Comparison of ENCODE assay signal across 9 mouse cellular contexts in genomic region chr3:127705515-127706444, GRCm38 (mm10).
DNase-seq lines count a peak whose midpoint lies in the region; ATAC-seq lines count a peak whose summit lies in the region.
"Had no signal": no experiment of that assay in that cellular context is flagged by ENCODE, and none has a peak within 500 bp of the region (broad histone marks: within the 10 kb centered on the region; RNA-seq: fewer than 3 reads in every experiment).

No protein-coding gene starts in this region.

- no peaks in the 10 kb centered on the region for H3K36me3 ChIP-seq in heart, embryonic 16.5 days (ENCODE audit: control insufficient read depth, insufficient read depth)
- H3K36me3 ChIP-seq in embryonic facial prominence, embryonic 13.5 days = no peaks in the 10 kb centered on the region
- no peaks in the 10 kb centered on the region for H3K36me3 ChIP-seq in limb, embryonic 11.5 days (ENCODE audit: control insufficient read depth, insufficient read depth, low read length)
- H3K36me3 ChIP-seq: G1E had no signal

- peak overlapping the region; percentile 37 for H3K4me3 ChIP-seq in heart, embryonic 16.5 days (ENCODE audit: low read length)
- peak overlapping the region; percentile 34 for H3K4me3 ChIP-seq in embryonic facial prominence, embryonic 13.5 days
- peak overlapping the region; percentile 3; the same call in 1 of the 2 replicates for H3K4me3 ChIP-seq in limb, embryonic 11.5 days (ENCODE audit: low read depth, low read length)

- WGBS in heart, embryonic 16.5 days = 20% methylated on average over 30 of the region's 30 CpGs
- 3% methylated on average over 30 of the region's 30 CpGs for WGBS in embryonic facial prominence, embryonic 13.5 days
- 13% methylated on average over 30 of the region's 30 CpGs for WGBS in limb, embryonic 11.5 days

- H3K4me2 ChIP-seq in heart, embryonic 16.5 days (ENCODE audit: low read depth, low read length) = peak overlapping the region; percentile 56
- H3K4me2 ChIP-seq in embryonic facial prominence, embryonic 13.5 days = peak overlapping the region; percentile 62
- H3K4me2 ChIP-seq in limb, embryonic 11.5 days (ENCODE audit: low read depth, severe bottlenecking) = peak overlapping the region; percentile 40

- H3K9me3 ChIP-seq in heart, embryonic 16.5 days (replicated peaks; ENCODE audit: control insufficient read depth, low read length) = no peaks in the 10 kb centered on the region
- no peaks in the 10 kb centered on the region for H3K9me3 ChIP-seq in embryonic facial prominence, embryonic 13.5 days
- no peaks in the 10 kb centered on the region for H3K9me3 ChIP-seq in limb, embryonic 11.5 days (ENCODE audit: control insufficient read depth, low read length)
- H3K9me3 ChIP-seq: G1E had no signal

- H3K27ac ChIP-seq in heart, embryonic 16.5 days (ENCODE audit: low read length) = no peak overlapping the region
- H3K27ac ChIP-seq in embryonic facial prominence, embryonic 13.5 days = peak overlapping the region; percentile 11; the same call in 1 of the 2 replicates
- H3K27ac ChIP-seq in limb, embryonic 11.5 days (replicated peaks; ENCODE audit: low read depth, low read length) = no peak overlapping the region

- no peaks in the 10 kb centered on the region for H3K27me3 ChIP-seq in heart, embryonic 16.5 days (ENCODE audit: control insufficient read depth, insufficient read depth, low read length)
- H3K27me3 ChIP-seq in embryonic facial prominence, embryonic 13.5 days = no peaks in the 10 kb centered on the region
- 0 out of 2 replicates have a peak, but pooled peaks cover 3% of the 10 kb centered on the region for H3K27me3 ChIP-seq in limb, embryonic 11.5 days (ENCODE audit: control insufficient read depth, insufficient read depth, low read length)

- intact Hi-C loops in heart, postnatal 36 days (cut with DNase I) = no loop called here

- peak; percentile 41; the same call in 1 of the 2 replicates for ATAC-seq in heart, embryonic 16.5 days (replicated peaks; ENCODE audit: extremely low read depth, insufficient read depth, low FRiP score)
- ATAC-seq in embryonic facial prominence, embryonic 13.5 days (ENCODE audit: insufficient number of reproducible peaks, insufficient read depth, low FRiP score, low TSS enrichment, low read depth) = 0 out of 2 replicates have a peak, but pooled peaks have one; percentile 59
- peak; percentile 44; the same call in 1 of the 2 replicates for ATAC-seq in limb, embryonic 11.5 days (ENCODE audit: insufficient number of reproducible peaks, low FRiP score, low TSS enrichment, low read depth)
- no peak for ATAC-seq in monocyte, adult 5-6 weeks (replicated peaks; ENCODE audit: insufficient number of reproducible peaks, low FRiP score, low TSS enrichment, poor library complexity, severe bottlenecking)

- no peak for DNase-seq in heart, postnatal 36 days
- DNase-seq in hindlimb bud, embryonic 11.5 days (ENCODE audit: extremely low spot score, low read depth, low spot score) = peak; percentile 30
- peak; percentile 78 for DNase-seq in limb, embryonic 11.5 days (ENCODE audit: low spot score)
- DNase-seq in retina, embryonic 14.5 days (ENCODE audit: low spot score) = peak; percentile 83
- DNase-seq in spleen, adult 12 weeks (ENCODE audit: low spot score) = no peak

- no peak overlapping the region for H3K9ac ChIP-seq in heart, embryonic 16.5 days (ENCODE audit: low read length)
- H3K9ac ChIP-seq in embryonic facial prominence, embryonic 13.5 days = peak overlapping the region; percentile 46; the same call in 1 of the 2 replicates
- peak overlapping the region; percentile 22; the same call in 1 of the 2 replicates for H3K9ac ChIP-seq in limb, embryonic 11.5 days (ENCODE audit: low read length)

- peaks cover 10% of the 10 kb centered on the region for H3K4me1 ChIP-seq in heart, embryonic 16.5 days (ENCODE audit: control insufficient read depth, insufficient read depth, low read length)
- H3K4me1 ChIP-seq in embryonic facial prominence, embryonic 13.5 days = peaks cover 14% of the 10 kb centered on the region
- peaks cover 2% of the 10 kb centered on the region; the same call in 1 of the 2 replicates for H3K4me1 ChIP-seq in limb, embryonic 11.5 days (ENCODE audit: control insufficient read depth, insufficient read depth, low read length)

Comparison
In these comparisons a context has a peak if more than half of its experiments do, and no peak if none do; other contexts are left out.
1. DNase-seq: peak in hindlimb bud, embryonic 11.5 days (single experiment), limb, embryonic 11.5 days (single experiment) and retina, embryonic 14.5 days (single experiment); none in heart, postnatal 36 days (0 of 2) and spleen, adult 12 weeks (single experiment).
2. Peak in every context shown above with its lines, with median percentiles within 50 percentile points of each other: H3K4me2 ChIP-seq and H3K4me3 ChIP-seq.